Mouse (Mus musculus): ENCODE results near the gene Ero1l. TPM values are rescaled to one million over a fixed set of nuclear protein-coding genes. Genes with fewer than 3 reads are reported as not detected.

The Ero1l gene
- total and polyA plus RNA-seq, 3 experiments: 91.4 to 291 (median 155) TPM

- no peaks in the 10 kb centered on the region for H3K27me3 ChIP-seq (replicated peaks)
- in situ Hi-C loops (cut with MboI; ENCODE audit: low pct_ligation_motif_present, low pct_unique_long_range_greater_than_20kb, low sequenced_read_pairs) (no loop called here), dilution Hi-C loops (cut with MboI; ENCODE audit: extremely low pct_ligation_motif_present, extremely low pct_unique_long_range_greater_than_20kb, low sequenced_read_pairs) (no loop called here)
- no peaks in the 10 kb centered on the region for H3K36me3 ChIP-seq (replicated peaks in 1 of 2; ENCODE audit: control insufficient read depth in 1 of 2, insufficient read depth in 1 of 2, low read length in 1 of 2)
- H3K9ac ChIP-seq (ENCODE audit: insufficient read depth, low read depth): peak overlapping the region; percentile 50
- H3K27ac ChIP-seq (ENCODE audit: insufficient read depth, low read depth): no peak overlapping the region
- no peaks in the 10 kb centered on the region for H3K9me3 ChIP-seq (replicated peaks; ENCODE audit: low read length)
- H3K79me2 ChIP-seq (replicated peaks; ENCODE audit: control insufficient read depth, extremely low read depth, insufficient read depth, poor library complexity, severe bottlenecking): peaks cover 15% of the 10 kb centered on the region
- TF ChIP-seq PAX5 (IDR thresholded peaks at IDR 0.05; ENCODE audit: low read length) (no peak), MXI1 (IDR thresholded peaks at IDR 0.05; ENCODE audit: low read depth, low read length) (no peak)
- DNase-seq (ENCODE audit: extremely low read depth): no peak
- H3K4me1 ChIP-seq (ENCODE audit: control insufficient read depth in 1 of 2, insufficient read depth in 2 of 2): peaks cover 9 to 25% of the 10 kb centered on the region in 2 experiments
- H3K4me2 ChIP-seq (ENCODE audit: insufficient read depth, low read depth, poor library complexity, severe bottlenecking): no peak overlapping the region
- H3K4me3 ChIP-seq (replicated peaks in 1 of 3; ENCODE audit: low read depth in 2 of 3, low read length in 2 of 3, poor library complexity in 1 of 3): no peak overlapping the region
Observed at GRCm38 (mm10) chr14:45321622-45322021, 3.1 kb upstream of the Ero1l start.

- Histone ChIP-seq H3K4me2 (ENCODE audit: insufficient read depth, low read depth, poor library complexity, severe bottlenecking) (no peak overlapping the region), H3K9me3 (replicated peaks; ENCODE audit: low read length) (no peaks in the 10 kb centered on the region), H3K27ac (ENCODE audit: insufficient read depth, low read depth) (peak overlapping the region; percentile 11; the same call in 1 of the 2 replicates), H3K27me3 (replicated peaks) (no peaks in the 10 kb centered on the region), H3K79me2 (replicated peaks; ENCODE audit: control insufficient read depth, extremely low read depth, insufficient read depth, poor library complexity, severe bottlenecking) (peaks cover 20% of the 10 kb centered on the region), H3K9ac (ENCODE audit: insufficient read depth, low read depth) (peak overlapping the region; percentile 50), H3K4me3 (replicated peaks in 1 of 3; ENCODE audit: low read depth in 2 of 3, low read length in 2 of 3, poor library complexity in 1 of 3) (no peak overlapping the region), H3K36me3 (replicated peaks in 1 of 2; ENCODE audit: control insufficient read depth in 1 of 2, insufficient read depth in 1 of 2, low read length in 1 of 2) (peaks cover 0 to 1% of the 10 kb centered on the region in 2 experiments), H3K4me1 (ENCODE audit: control insufficient read depth in 1 of 2, insufficient read depth in 2 of 2) (peaks cover 9 to 29% of the 10 kb centered on the region in 2 experiments)
- TF ChIP-seq GABPA (IDR thresholded peaks at IDR 0.05; ENCODE audit: insufficient replicate concordance, low read depth, low read length) (no peak), SIN3A (IDR thresholded peaks at IDR 0.05; ENCODE audit: low read length) (no peak), HCFC1 (IDR thresholded peaks at IDR 0.05; ENCODE audit: low read depth, low read length) (no peak), BHLHE40 (IDR thresholded peaks at IDR 0.05; ENCODE audit: low read depth, low read length) (no peak), RCOR1 (conservative IDR thresholded peaks at IDR 0.05; ENCODE audit: low read depth, low read length) (no peak), EP300 (IDR thresholded peaks at IDR 0.05; ENCODE audit: low read length) (no peak), RAD21 (IDR thresholded peaks at IDR 0.05; ENCODE audit: low read depth, low read length) (no peak), MAFK (IDR thresholded peaks at IDR 0.05; ENCODE audit: insufficient replicate concordance, low read length) (no peak), ZC3H11A (IDR thresholded peaks at IDR 0.05; ENCODE audit: low read depth, low read length) (no peak), USF2 (conservative IDR thresholded peaks at IDR 0.05; ENCODE audit: low read depth, low read length) (no peak), USF1 (IDR thresholded peaks at IDR 0.05; ENCODE audit: low read depth, low read length) (no peak), ZMIZ1 (IDR thresholded peaks at IDR 0.05; ENCODE audit: low read depth, low read length) (no peak), CHD2 (IDR thresholded peaks at IDR 0.05; ENCODE audit: low read length) (no peak), MAX (IDR thresholded peaks at IDR 0.05; ENCODE audit: low read length) (no peak), MYC (IDR thresholded peaks at IDR 0.05; ENCODE audit: low read depth, low read length) (no peak), IRF4 (IDR thresholded peaks at IDR 0.05; ENCODE audit: low read depth, low read length) (no peak), UBTF (IDR thresholded peaks at IDR 0.05; ENCODE audit: low read depth, low read length) (no peak), TCF12 (IDR thresholded peaks at IDR 0.05; ENCODE audit: low read depth, low read length) (no peak), NRF1 (IDR thresholded peaks at IDR 0.05; ENCODE audit: low read depth, low read length) (no peak)
- dilution Hi-C loops (cut with MboI; ENCODE audit: extremely low pct_ligation_motif_present, extremely low pct_unique_long_range_greater_than_20kb, low sequenced_read_pairs): no loop called here
- DNase-seq (ENCODE audit: extremely low read depth): no peak
- in situ Hi-C loops (cut with MboI; ENCODE audit: low pct_ligation_motif_present, low pct_unique_long_range_greater_than_20kb, low sequenced_read_pairs): no loop called here
Observed at GRCm38 (mm10) chr14:45321067-45321466, 2.5 kb upstream of the Ero1l start.

All from CH12.LX (cell line).